Mouse (Mus musculus) left cerebral cortex, adult 6 months (tissue): ENCODE results near the gene Sorbs1. TPM values are rescaled to one million over a fixed set of nuclear protein-coding genes. Genes with fewer than 3 reads are reported as not detected.

Experiments
- long read RNA-seq, 2 experiments: library from polyadenylated mRNA; unstranded; transcript quantifications; one replicate each; pipeline ENCODE4 v2.0.0; 2019 to 2020
- polyA plus RNA-seq: library from polyadenylated mRNA; unstranded; fragments of <200 nt; fragmentation: Nextera tagmentation; gene quantifications from 2 replicates; pipeline ENCODE4 v1.2.3, GENCODE M21; 2021

Gene Sorbs1
- polyA plus RNA-seq, result 52.6 and 62.7 TPM in 2 replicates
- long read RNA-seq, experiment 1, partial matches to known transcripts, result 28 of 141 reads
- long read RNA-seq, experiment 1, other reads (novel, unspliced or antisense), result 113 of 141 reads
- long read RNA-seq, experiment 2, partial matches to known transcripts, result 17 of 58 reads
- long read RNA-seq, experiment 2, other reads (novel, unspliced or antisense), result 37 of 58 reads

DNA sequence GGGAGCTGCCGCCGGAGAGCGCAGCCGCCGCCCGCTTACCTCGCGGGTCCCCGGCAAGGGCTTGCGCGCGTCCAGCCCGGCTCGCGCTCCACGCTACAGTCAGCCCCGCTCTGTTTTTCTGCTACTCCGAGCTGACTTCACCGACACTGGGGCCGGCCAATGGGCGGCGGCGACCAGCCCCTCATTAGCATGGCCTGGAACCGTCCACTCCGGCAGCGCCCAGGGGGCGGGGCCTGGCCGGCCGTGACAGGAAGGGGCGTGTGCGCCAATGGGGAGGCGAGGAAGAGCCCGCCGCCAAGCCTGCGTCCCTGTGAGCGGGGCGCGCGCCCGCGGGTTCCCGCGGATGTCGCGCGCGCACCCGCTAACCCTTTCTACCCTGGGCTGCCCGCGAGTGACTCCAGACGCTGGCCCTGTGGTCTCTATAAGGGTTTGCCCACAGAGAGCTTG lies at the start of gene Sorbs1:
Gene Sorbs1 (minus strand): TSS at position 148 of the 447 bp plus-strand sequence.

DNA sequence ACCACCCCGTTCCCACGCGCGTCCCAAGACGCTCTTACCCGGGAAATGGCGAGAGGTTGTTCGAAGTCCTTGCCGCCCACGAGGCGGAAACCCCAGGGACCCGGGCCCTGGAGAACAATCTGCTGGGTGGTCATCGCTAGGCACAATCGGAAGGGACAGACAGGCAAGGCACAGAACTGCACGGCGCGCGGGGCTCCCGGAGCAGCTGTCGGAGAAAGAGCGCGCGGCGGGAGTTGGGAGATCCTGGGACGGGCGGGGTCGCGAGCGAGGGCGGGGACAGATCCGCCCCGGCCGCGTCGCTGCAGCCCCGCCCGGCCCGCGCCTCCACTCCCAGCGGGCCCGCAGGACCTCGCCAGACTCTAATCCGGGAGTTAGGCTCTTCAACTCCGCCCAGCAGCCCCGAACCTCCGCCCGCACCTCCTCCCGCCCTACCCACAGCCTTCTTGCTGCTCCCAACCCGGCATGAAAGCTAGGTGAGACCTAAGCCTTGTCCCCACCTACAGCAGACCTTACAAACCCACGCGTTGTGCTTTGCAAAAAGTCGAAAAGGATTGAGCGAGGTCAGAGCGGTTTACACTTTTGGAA lies 242.2 kb downstream of the Sorbs1 start, which contains the start of gene Pdlim1:
Gene Pdlim1 (minus strand): TSS at position 535 of the 585 bp plus-strand sequence.

Other genes with a start within 250 kb of the Sorbs1 start
- 16.2 and 22.2 TPM in 2 replicates for gene Pdlim1, start 241.9 kb downstream of the Sorbs1 start, polyA plus RNA-seq
- 8.4 and 9.9 TPM in 2 replicates for gene Aldh18a1, start 74.7 kb upstream of the Sorbs1 start, polyA plus RNA-seq
- gene Tctn3, start 98.5 kb upstream of the Sorbs1 start, polyA plus RNA-seq, result 7.3 and 9.4 TPM in 2 replicates
- 14.9 and 19.8 TPM in 2 replicates for gene Entpd1, start 98.6 kb upstream of the Sorbs1 start, polyA plus RNA-seq
- gene Cc2d2b, start 235.0 kb upstream of the Sorbs1 start, polyA plus RNA-seq, result not detected in 2 replicates